28 mouse cellular contexts compared by ENCODE assay signal in the genomic region with DNA sequence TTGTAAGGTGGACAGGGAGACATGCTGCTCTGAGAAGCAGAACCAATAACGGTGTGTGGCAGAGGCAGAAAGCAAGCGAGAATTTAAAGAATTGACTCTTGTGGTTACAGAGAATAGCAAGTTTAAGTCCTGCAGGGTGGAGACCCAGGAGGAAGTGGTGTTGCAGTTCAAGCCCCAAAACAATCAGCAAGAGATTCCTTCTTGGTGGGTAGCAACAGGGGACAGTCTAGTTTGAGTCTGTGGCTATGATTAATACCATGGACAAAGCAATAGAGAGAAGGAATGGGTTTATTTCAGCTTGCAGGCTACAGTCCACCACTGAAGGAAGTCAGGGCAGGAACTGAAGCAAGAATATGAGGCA. TPM values are rescaled to one million over a fixed set of nuclear protein-coding genes. Genes with fewer than 3 reads are reported as not detected.
A peak's percentile ranks its signal among the peaks of the same experiment; 100 is the strongest.
DNase-seq lines count a peak whose midpoint lies in the region; ATAC-seq and TF ChIP-seq lines count a peak whose summit lies in the region.
"Had no signal": no experiment of that assay in that cellular context is flagged by ENCODE, and none has a peak within 500 bp of the region (broad histone marks: within the 10 kb centered on the region; RNA-seq: fewer than 3 reads in every experiment).

No protein-coding gene starts in this region.

- no peaks in the 10 kb centered on the region for H3K4me1 ChIP-seq in hindbrain, postnatal 0 days (ENCODE audit: insufficient read depth, low read length)
- peaks cover 9% of the 10 kb centered on the region; the same call in 1 of the 2 replicates for H3K4me1 ChIP-seq in hindbrain, embryonic 10.5 days (replicated peaks)
- H3K4me1 ChIP-seq: hindbrain, embryonic 12.5 days; kidney, embryonic 15.5 days; midbrain, embryonic 10.5 days; midbrain, embryonic 15.5 days; neural tube, embryonic 12.5 days had no signal

- TF ChIP-seq CTCF in hindbrain, postnatal 0 days (IDR thresholded peaks at IDR 0.05; ENCODE audit: low read depth), result no peak
- no peak for TF ChIP-seq CTCF in gastrocnemius, adult 2 months (IDR thresholded peaks at IDR 0.05)

- intact Hi-C loops in gastrocnemius, adult 2 months (cut with DNase I), result no loop called here

- no peak overlapping the region for H3K4me2 ChIP-seq in hindbrain, postnatal 0 days (ENCODE audit: low read depth, low read length)
- H3K4me2 ChIP-seq: embryonic facial prominence, embryonic 13.5 days; hindbrain, embryonic 12.5 days; kidney, embryonic 15.5 days; limb, embryonic 15.5 days; liver, embryonic 13.5 days; midbrain, embryonic 15.5 days; neural tube, embryonic 12.5 days had no signal

- 65% methylated on average over 2 of the region's 2 CpGs for WGBS in hindbrain, postnatal 0 days
- 77% methylated on average over 2 of the region's 2 CpGs for WGBS in hindbrain, embryonic 10.5 days

- no peak for ATAC-seq in hindbrain, postnatal 0 days
- ATAC-seq in common myeloid progenitor, adult 5-6 weeks (replicated peaks; ENCODE audit: low read depth, poor library complexity, severe bottlenecking), result peak; percentile 56
- peak; percentile 51 for ATAC-seq in megakaryocyte progenitor cell, adult 5-6 weeks (replicated peaks; ENCODE audit: poor library complexity)
- ATAC-seq: intestine, postnatal 0 days; lung, postnatal 0 days; midbrain, embryonic 15.5 days had no signal

- H3K9ac ChIP-seq in hindbrain, postnatal 0 days (replicated peaks; ENCODE audit: low read length), result no peak overlapping the region
- H3K9ac ChIP-seq: embryonic facial prominence, embryonic 13.5 days; hindbrain, embryonic 12.5 days; kidney, embryonic 15.5 days; limb, embryonic 15.5 days; liver, embryonic 13.5 days; midbrain, embryonic 15.5 days; neural tube, embryonic 12.5 days had no signal

- no peaks in the 10 kb centered on the region for H3K9me3 ChIP-seq in hindbrain, postnatal 0 days (ENCODE audit: low read length)
- H3K9me3 ChIP-seq in hindbrain, embryonic 10.5 days, result no peaks in the 10 kb centered on the region
- H3K9me3 ChIP-seq: embryonic facial prominence, embryonic 13.5 days; hindbrain, embryonic 12.5 days; kidney, embryonic 15.5 days; limb, embryonic 10.5 days; limb, embryonic 15.5 days; liver, embryonic 13.5 days; midbrain, embryonic 10.5 days; midbrain, embryonic 15.5 days; neural tube, embryonic 12.5 days had no signal

- DNase-seq in hindbrain, postnatal 0 days (ENCODE audit: low spot score), result no peak
- no peak for DNase-seq in hindbrain, embryonic 10.5 days (ENCODE audit: low spot score)
- DNase-seq in CD4-positive helper T cell, adult 2 months (ENCODE audit: low read depth, low spot score), result peak; percentile 20
- DNase-seq in gastrocnemius, adult 2 months, result no peak
- no peak for DNase-seq in gastrocnemius, adult 18-20 months (ENCODE audit: low spot score)
- DNase-seq in lung, postnatal 4 days, result no peak
- DNase-seq: adrenal gland, postnatal 25 days; cerebellum, adult 11-12 months; heart, postnatal 14 days; kidney, postnatal 25 days; liver, embryonic 13.5 days; lung, adult 18-20 months; right cerebral cortex, postnatal 4 days had no signal

- no peak overlapping the region for H3K4me3 ChIP-seq in hindbrain, postnatal 0 days (ENCODE audit: low read length)
- no peak overlapping the region for H3K4me3 ChIP-seq in hindbrain, embryonic 10.5 days
- H3K4me3 ChIP-seq in gastrocnemius, adult 2 months, result no peak overlapping the region
- H3K4me3 ChIP-seq: embryonic facial prominence, embryonic 13.5 days; erythroblast, embryonic 14.5 days; hindbrain, embryonic 12.5 days; kidney, embryonic 15.5 days; limb, embryonic 10.5 days; limb, embryonic 15.5 days; liver, embryonic 13.5 days; midbrain, embryonic 10.5 days; midbrain, embryonic 15.5 days; neural tube, embryonic 12.5 days had no signal

- no peaks in the 10 kb centered on the region for H3K27me3 ChIP-seq in hindbrain, postnatal 0 days (ENCODE audit: insufficient read depth, low read length)
- H3K27me3 ChIP-seq in hindbrain, embryonic 10.5 days (ENCODE audit: insufficient read depth, poor library complexity, severe bottlenecking), result no peaks in the 10 kb centered on the region
- H3K27me3 ChIP-seq: embryonic facial prominence, embryonic 13.5 days; hindbrain, embryonic 12.5 days; kidney, embryonic 15.5 days; limb, embryonic 15.5 days; liver, embryonic 13.5 days; midbrain, embryonic 15.5 days; neural tube, embryonic 12.5 days had no signal

- H3K36me3 ChIP-seq in hindbrain, postnatal 0 days (ENCODE audit: insufficient read depth, low read length), result no peaks in the 10 kb centered on the region
- H3K36me3 ChIP-seq in hindbrain, embryonic 10.5 days, result no peaks in the 10 kb centered on the region
- H3K36me3 ChIP-seq: embryonic facial prominence, embryonic 13.5 days; hindbrain, embryonic 12.5 days; kidney, embryonic 15.5 days; limb, embryonic 10.5 days; limb, embryonic 15.5 days; liver, embryonic 13.5 days; midbrain, embryonic 10.5 days; midbrain, embryonic 15.5 days; neural tube, embryonic 12.5 days had no signal

- 0 out of 2 replicates have a peak overlapping the region, but pooled peaks have one; percentile 22 for H3K27ac ChIP-seq in hindbrain, postnatal 0 days
- H3K27ac ChIP-seq in hindbrain, embryonic 10.5 days, result no peak overlapping the region
- no peak overlapping the region for H3K27ac ChIP-seq in gastrocnemius, adult 2 months
- H3K27ac ChIP-seq: embryonic facial prominence, embryonic 13.5 days; hindbrain, embryonic 12.5 days; kidney, embryonic 15.5 days; limb, embryonic 10.5 days; limb, embryonic 15.5 days; liver, embryonic 13.5 days; macrophage; midbrain, embryonic 10.5 days; midbrain, embryonic 15.5 days; neural tube, embryonic 12.5 days; stomach, postnatal 0 days had no signal

RNA-seq across cellular contexts. Expression of a gene that starts 21.3 kb away (rescaled TPM):
- total RNA-seq in hindbrain, postnatal 0 days (2014; rRNA removed), result 2.9 and 5.0 TPM in 2 replicates
- 3.1 and 3.2 TPM in 2 replicates for polyA plus RNA-seq in hindbrain, postnatal 0 days (2015; fragmentation: Nextera tagmentation; extraction: Ambion mirVana)
- polyA plus RNA-seq in hindbrain, embryonic 10.5 days (2016; fragmentation: Nextera tagmentation; extraction: Ambion mirVana), result 10.5 and 12.1 TPM in 2 replicates
- 185 and 209 TPM in 2 replicates for total RNA-seq in common myeloid progenitor, adult 5-6 weeks (2017)
- 95.0 and 97.5 TPM in 2 replicates for total RNA-seq in megakaryocyte progenitor cell, adult 5-6 weeks (2015)
- total RNA-seq in megakaryocyte progenitor cell, adult 5-6 weeks (2017), result 128 and 149 TPM in 2 replicates
- 1 to 10 TPM in 1 of 2 experiments, under 1 TPM in 1; 0.94 to 1.3 TPM for total RNA-seq in gastrocnemius, adult 2 months (2021)
- total RNA-seq in gastrocnemius, adult 18-20 months (2021), result 1 to 10 TPM; 1.0 to 1.5 TPM

Comparison
In these comparisons a context has a peak if more than half of its experiments do, and no peak if none do; other contexts are left out.
1. RNA of a gene that starts 21.3 kb away (total RNA-seq): 185 to 209 TPM in common myeloid progenitor, adult 5-6 weeks and 95.0 to 149 TPM in megakaryocyte progenitor cell, adult 5-6 weeks; 2.9 to 5.0 TPM in hindbrain, postnatal 0 days, 1.0 to 1.5 TPM in gastrocnemius, adult 18-20 months and 0.94 to 1.3 TPM in gastrocnemius, adult 2 months; every median in the first group is over 10 times any median in the second.